Mouse (Mus musculus) kidney, adult 2 months (tissue): ENCODE measurements around the gene Cxcr5.

Experiments used
- CTCF ChIP-seq: fragments of 200-500 bp; conservative IDR thresholded peaks from 2 replicates; pipeline ENCODE4 v1.5.1; 2011; ENCODE audit warnings: low read depth, mild to moderate bottlenecking, control low read depth, low read length, moderate library complexity, mixed read lengths; ENCODE audit not compliant: insufficient read depth, insufficient read length
- POLR2A ChIP-seq: fragments of 200-500 bp; IDR thresholded peaks from one replicate; pipeline ENCODE4 v1.6.1; 2011; ENCODE audit warnings: low read depth, low read length, control low read depth

DNA sequence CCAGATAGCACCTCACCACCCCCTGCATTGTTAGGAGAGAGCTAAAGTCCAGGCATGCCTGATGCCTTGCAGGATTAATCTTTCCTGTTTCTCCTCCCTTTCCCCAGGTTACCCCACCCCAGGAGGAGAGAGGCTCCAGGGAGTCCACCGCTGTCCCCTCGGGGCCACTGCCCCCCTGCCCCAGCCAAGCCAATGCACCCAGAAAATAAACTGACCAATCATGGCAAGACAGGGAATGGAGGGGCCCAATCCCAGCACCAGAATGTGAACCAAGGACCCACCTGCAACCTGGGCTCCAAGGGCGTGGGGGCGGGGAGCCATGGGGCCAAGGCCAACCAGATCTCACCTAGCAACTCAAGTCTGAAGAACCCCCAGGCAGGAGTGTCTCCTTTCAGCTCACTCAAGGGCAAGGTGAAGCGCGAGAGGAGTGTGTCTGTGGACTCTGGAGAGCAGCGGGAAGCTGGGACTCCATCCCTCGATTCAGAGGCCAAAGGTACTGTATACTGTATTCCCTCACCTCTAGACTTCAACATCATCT is 61.0 kb downstream of the Cxcr5 start:
- TF ChIP-seq POLR2A = no peak
- no peak for TF ChIP-seq CTCF
